Comparison of ENCODE assay signal across 16 mouse cellular contexts in genomic region chr12:110953443-110953842, GRCm38 (mm10). TPM values are rescaled to one million over a fixed set of nuclear protein-coding genes. Genes with fewer than 3 reads are reported as not detected.
DNase-seq lines count a peak whose midpoint lies in the region; ATAC-seq and TF ChIP-seq lines count a peak whose summit lies in the region.
"Had no signal": no experiment of that assay in that cellular context is flagged by ENCODE, and none has a peak within 500 bp of the region (broad histone marks: within the 10 kb centered on the region; RNA-seq: fewer than 3 reads in every experiment).

No protein-coding gene starts in this region.

- TF ChIP-seq EP300 in stomach, postnatal 0 days (optimal IDR thresholded peaks at IDR 0.05), result no peak

- no peaks in the 10 kb centered on the region for H3K9me3 ChIP-seq in liver, embryonic 11.5 days (ENCODE audit: control insufficient read depth, low read length)
- H3K9me3 ChIP-seq in stomach, postnatal 0 days (ENCODE audit: control insufficient read depth, low read length), result no peaks in the 10 kb centered on the region
- H3K9me3 ChIP-seq: limb, embryonic 15.5 days; midbrain, embryonic 13.5 days had no signal

- ATAC-seq in liver, embryonic 11.5 days (replicated peaks; ENCODE audit: low FRiP score), result peak; percentile 59; the same call in 1 of the 2 replicates
- ATAC-seq in stomach, postnatal 0 days (ENCODE audit: low FRiP score, low TSS enrichment), result peak; percentile 64
- no peak for ATAC-seq in megakaryocyte-erythroid progenitor cell, adult 5-6 weeks (replicated peaks; ENCODE audit: low FRiP score, low TSS enrichment, poor library complexity, severe bottlenecking)
- ATAC-seq: activated CD4-positive, CD25-positive, alpha-beta regulatory T cell, adult 4 months; CD4-positive, CD25-positive, alpha-beta regulatory T cell, adult 4 months; midbrain, embryonic 13.5 days had no signal

- no peak for TF ChIP-seq POLR2A in lung, adult 2 months (IDR thresholded peaks at IDR 0.05; ENCODE audit: borderline replicate concordance, extremely low read depth, low read depth, low read length)

- H3K27me3 ChIP-seq in liver, embryonic 11.5 days (replicated peaks; ENCODE audit: control insufficient read depth, insufficient read depth, low read length), result no peaks in the 10 kb centered on the region
- H3K27me3 ChIP-seq in stomach, postnatal 0 days (ENCODE audit: control insufficient read depth, insufficient read depth, low read length), result no peaks in the 10 kb centered on the region
- H3K27me3 ChIP-seq: limb, embryonic 15.5 days; midbrain, embryonic 13.5 days had no signal

- H3K4me1 ChIP-seq in liver, embryonic 11.5 days (replicated peaks; ENCODE audit: control insufficient read depth, insufficient read depth, low read length), result peaks cover 12% of the 10 kb centered on the region
- H3K4me1 ChIP-seq in stomach, postnatal 0 days (replicated peaks; ENCODE audit: control insufficient read depth, insufficient read depth), result no peaks in the 10 kb centered on the region
- H3K4me1 ChIP-seq in lung, adult 2 months (ENCODE audit: control insufficient read depth, insufficient read depth, low read length), result no peaks in the 10 kb centered on the region
- H3K4me1 ChIP-seq: limb, embryonic 15.5 days; midbrain, embryonic 13.5 days had no signal

- intact Hi-C loops in left cerebral cortex, adult 2 months (cut with DNase I), result no loop called here
- intact Hi-C loops in left cerebral cortex, postnatal 10 days (cut with DNase I), result no loop called here

- H3K9ac ChIP-seq in liver, embryonic 11.5 days (ENCODE audit: low read depth, low read length), result 0 out of 2 replicates have a peak overlapping the region, but pooled peaks have one; percentile 5
- no peak overlapping the region for H3K9ac ChIP-seq in stomach, postnatal 0 days (ENCODE audit: low read length)
- H3K9ac ChIP-seq: limb, embryonic 15.5 days; midbrain, embryonic 13.5 days had no signal

- no peak overlapping the region for H3K4me2 ChIP-seq in liver, embryonic 11.5 days
- no peak overlapping the region for H3K4me2 ChIP-seq in stomach, postnatal 0 days (replicated peaks; ENCODE audit: low read depth)
- H3K4me2 ChIP-seq: heart, embryonic 11.5 days; limb, embryonic 15.5 days; midbrain, embryonic 13.5 days had no signal

- DNase-seq in left cerebral cortex, adult 2 months (ENCODE audit: extremely low spot score in 1 of 2, low spot score in 2 of 2), result no peak
- no peak for DNase-seq in left cerebral cortex, postnatal 10 days (ENCODE audit: extremely low spot score in 1 of 2, low spot score in 2 of 2)
- DNase-seq in adrenal gland, postnatal 14 days, result peak; percentile 73
- DNase-seq in liver, embryonic 11.5 days (ENCODE audit: low spot score), result no peak
- no peak for DNase-seq in stomach, postnatal 0 days (ENCODE audit: low spot score)
- no peak for DNase-seq in lung, adult 2 months
- no peak for DNase-seq in gastrocnemius, adult 8-10 months (ENCODE audit: low spot score in 2 of 2)
- DNase-seq: embryo, embryonic 11 days; gastrocnemius, postnatal 36 days; lung, postnatal 4 days had no signal

- H3K36me3 ChIP-seq in liver, embryonic 11.5 days (ENCODE audit: control insufficient read depth, insufficient read depth, low read length), result peaks cover 7% of the 10 kb centered on the region; the same call in 1 of the 2 replicates
- H3K36me3 ChIP-seq in stomach, postnatal 0 days (ENCODE audit: control insufficient read depth, insufficient read depth, low read length), result peaks cover 4% of the 10 kb centered on the region; the same call in 1 of the 2 replicates

- H3K4me3 ChIP-seq in left cerebral cortex, adult 2 months, result no peak overlapping the region
- no peak overlapping the region for H3K4me3 ChIP-seq in liver, embryonic 11.5 days (ENCODE audit: low read depth, low read length)
- no peak overlapping the region for H3K4me3 ChIP-seq in stomach, postnatal 0 days (ENCODE audit: low read depth, low read length)
- H3K4me3 ChIP-seq in lung, adult 2 months (replicated peaks; ENCODE audit: extremely low read depth, low read depth, low read length), result no peak overlapping the region
- H3K4me3 ChIP-seq: limb, embryonic 15.5 days; midbrain, embryonic 13.5 days had no signal

- 78% methylated on average over 3 of the region's 3 CpGs for WGBS in liver, embryonic 11.5 days
- 74% methylated on average over 3 of the region's 3 CpGs for WGBS in stomach, postnatal 0 days
- 90% methylated on average over 3 of the region's 3 CpGs for WGBS in lung, adult 2 months

- peak overlapping the region; percentile 58; the same call in 1 of the 2 replicates for H3K27ac ChIP-seq in left cerebral cortex, adult 2 months
- H3K27ac ChIP-seq in liver, embryonic 11.5 days (ENCODE audit: low read depth, low read length), result no peak overlapping the region
- peak overlapping the region; percentile 69 for H3K27ac ChIP-seq in stomach, postnatal 0 days (replicated peaks)
- H3K27ac ChIP-seq: limb, embryonic 15.5 days; midbrain, embryonic 13.5 days had no signal

- no peak for TF ChIP-seq CTCF in left cerebral cortex, adult 2 months (IDR thresholded peaks at IDR 0.05)
- no peak for TF ChIP-seq CTCF in stomach, postnatal 0 days (IDR thresholded peaks at IDR 0.05; ENCODE audit: low read depth)
- no peak for TF ChIP-seq CTCF in lung, adult 2 months (IDR thresholded peaks at IDR 0.05; ENCODE audit: insufficient read depth, low read length)

RNA-seq across cellular contexts. Expression of gene Ankrd9, which starts 25.4 kb away (rescaled TPM):
- total RNA-seq in left cerebral cortex, adult 2 months (2021), result 10 to 100 TPM; 18.8 to 21.4 TPM
- total RNA-seq in left cerebral cortex, postnatal 10 days (2021), result 1 to 10 TPM; 9.7 to 9.9 TPM
- 52.5 and 55.7 TPM in 2 replicates for total RNA-seq in adrenal gland, postnatal 14 days (2021)
- 32.9 and 33.3 TPM in 2 replicates for polyA plus RNA-seq in liver, embryonic 11.5 days (2014; fragmentation: Nextera tagmentation; extraction: Ambion mirVana)
- 25.1 and 25.9 TPM in 2 replicates for polyA plus RNA-seq in stomach, postnatal 0 days (2015; fragmentation: Nextera tagmentation; extraction: Ambion mirVana)
- total RNA-seq in megakaryocyte-erythroid progenitor cell, adult 5-6 weeks (2014; fragmentation: Nextera tagmentation), result 3.6 and 5.7 TPM in 2 replicates
- total RNA-seq in megakaryocyte-erythroid progenitor cell, adult 5-6 weeks (2017), result 2.2 and 3.6 TPM in 2 replicates
- polyA plus RNA-seq in lung, adult 2 months (2012; rRNA removed), result 20.6 and 24.5 TPM in 2 replicates
- 100 to 1,000 TPM; 147 to 209 (median 152) TPM for total RNA-seq in gastrocnemius, adult 8-10 months (2022)
